Mouse (Mus musculus) lung, postnatal 0 days (tissue): Measurements from ENCODE around the gene H2-K1. TPM values are rescaled to one million over a fixed set of nuclear protein-coding genes. Genes with fewer than 3 reads are reported as not detected.
"Not testable (repeated sequence)": the region's sequence is repeated elsewhere in the genome, so short reads cannot be mapped to it uniquely, and the experiment has no call there.

Experiments
- ATAC-seq: fragments of 200-750 bp; cut with Nextera tagmentation; 2 replicates; pipeline ENCODE4 v1.8.0; 2017; ENCODE audit warnings: moderate library complexity
- DNase-seq: peaks from one replicate; pipeline ENCODE4 v3.0.0-alpha.2; 2016; ENCODE audit warnings: low spot score
- H3K27ac ChIP-seq: fragments of 300-500 bp; sonication (generic); 2 replicates; pipeline ENCODE4 v1.5.1; 2014; ENCODE audit warnings: antibody characterized with exemption, mild to moderate bottlenecking, low read length, mixed read lengths
- H3K27me3 ChIP-seq: fragments of 300-500 bp; sonication (generic); replicated peaks from 2 replicates; pipeline ENCODE4 v1.6.1; 2014; ENCODE audit warnings: low read length, mixed read lengths; ENCODE audit not compliant: insufficient read depth
- H3K36me3 ChIP-seq: fragments of 300-500 bp; sonication (generic); 2 replicates; pipeline ENCODE4 v1.6.1; 2014; ENCODE audit warnings: low read length, mixed read lengths; ENCODE audit not compliant: insufficient read depth
- H3K4me1 ChIP-seq: fragments of 300-500 bp; sonication (generic); 2 replicates; pipeline ENCODE4 v1.6.1; 2014; ENCODE audit warnings: antibody characterized with exemption, low read depth, low read length, mixed read lengths; ENCODE audit not compliant: insufficient read depth
- H3K4me2 ChIP-seq: fragments of 300-500 bp; sonication (generic); replicated peaks from 2 replicates; pipeline ENCODE4 v1.6.1; 2014; ENCODE audit warnings: low read depth, mild to moderate bottlenecking, low read length, moderate library complexity, mixed read lengths
- H3K4me3 ChIP-seq: fragments of 300-500 bp; sonication (generic); 2 replicates; pipeline ENCODE4 v1.5.1; 2014; ENCODE audit warnings: low read depth, low read length
- H3K9ac ChIP-seq: fragments of 300-500 bp; sonication (generic); replicated peaks from 2 replicates; pipeline ENCODE4 v1.6.1; 2014; ENCODE audit warnings: low read depth, mild to moderate bottlenecking
- H3K9me3 ChIP-seq: fragments of 300-500 bp; sonication (generic); 2 replicates; pipeline ENCODE4 v1.6.1; 2016; ENCODE audit warnings: low read length, mixed read lengths
- CTCF ChIP-seq: IDR thresholded peaks from 2 replicates; pipeline ENCODE4 v1.5.1; 2016; ENCODE audit warnings: antibody characterized with exemption, mild to moderate bottlenecking
- EP300 ChIP-seq: IDR thresholded peaks from 2 replicates; pipeline ENCODE4 v1.6.1; 2016; ENCODE audit warnings: antibody characterized with exemption, mild to moderate bottlenecking, control low read depth
- WGBS: fragments of 180-500 bp; shearing (Covaris S2); extraction: QIAGEN DNeasy Blood & Tissue Kit; methylation state at CpG from one replicate; pipeline ENCODE4 v1.1.7; 2014; 5-methylcytosine and 5-hydroxymethylcytosine counted together
- polyA plus RNA-seq: library from polyadenylated mRNA; unstranded; fragments of >200 nt; fragmentation: Nextera tagmentation; extraction: Ambion mirVana; gene quantifications from 2 replicates; pipeline ENCODE4 v1.2.1, GENCODE M21; 2015

H2-K1 gene
- polyA plus RNA-seq, 1 experiment from 2014 or later = 222 TPM

DNA sequence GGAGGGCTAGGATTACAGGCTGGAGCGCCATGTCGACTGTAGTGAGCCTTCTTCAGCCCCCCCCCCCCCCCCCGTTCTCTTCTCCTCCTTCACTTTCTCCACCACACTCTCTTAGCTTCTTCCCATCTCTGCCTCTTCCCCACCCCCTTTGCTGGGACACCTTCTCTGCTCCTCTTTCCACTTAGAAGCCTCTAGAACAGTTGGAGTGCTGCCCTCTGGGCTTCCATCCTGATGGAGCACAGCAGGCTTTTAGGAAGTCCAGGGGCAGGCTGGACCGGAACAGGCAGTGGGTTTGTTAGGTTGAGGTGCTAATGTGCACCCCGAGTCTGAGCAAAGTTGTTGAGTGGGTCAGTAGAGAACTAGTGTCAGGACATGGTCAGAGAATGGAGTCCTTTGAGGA is 10.0 kb upstream of the H2-K1 start:
- H3K4me3 ChIP-seq = no peak overlapping the region
- TF ChIP-seq EP300 (no peak), CTCF (no peak)
- no peak overlapping the region for H3K27ac ChIP-seq
- no peak overlapping the region for H3K9ac ChIP-seq
- no peaks in the 10 kb centered on the region for H3K36me3 ChIP-seq
- no peak overlapping the region for H3K4me2 ChIP-seq
- ATAC-seq = no peak
- WGBS = 70% methylated on average over 5 of the region's 5 CpGs
- H3K9me3 ChIP-seq = no peaks in the 10 kb centered on the region
- DNase-seq = no peak
- H3K4me1 ChIP-seq = no peaks in the 10 kb centered on the region
- H3K27me3 ChIP-seq = no peaks in the 10 kb centered on the region

DNA sequence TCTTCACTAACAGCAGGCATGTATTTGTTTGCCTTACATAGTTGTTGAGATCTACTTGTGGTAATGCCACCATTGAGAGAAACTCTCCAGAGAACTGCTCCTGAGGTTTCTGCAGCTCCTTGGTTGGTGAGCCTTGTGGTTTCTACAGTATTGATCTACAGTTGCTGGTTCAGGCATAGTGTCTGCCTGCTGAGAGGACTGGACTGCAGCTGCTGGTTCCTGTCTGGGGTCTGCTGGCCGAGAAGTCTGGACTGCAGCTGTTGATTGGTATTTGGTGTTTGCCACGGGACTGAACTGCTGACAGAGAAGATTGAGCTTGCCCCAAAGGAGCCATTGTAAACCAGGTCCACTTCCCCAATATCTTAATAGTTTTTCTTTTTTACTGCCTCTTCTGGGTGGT is 6.4 kb upstream of the H2-K1 start:
- Histone ChIP-seq H3K9me3 (no peaks in the 10 kb centered on the region), H3K27ac (no peak overlapping the region), H3K4me2 (no peak overlapping the region), H3K9ac (no peak overlapping the region), H3K4me3 (no peak overlapping the region), H3K36me3 (no peaks in the 10 kb centered on the region), H3K4me1 (no peaks in the 10 kb centered on the region), H3K27me3 (no peaks in the 10 kb centered on the region)
- WGBS = 43% methylated on average over 2 of the region's 2 CpGs
- DNase-seq (no peak), ATAC-seq (no peak)
- TF ChIP-seq EP300 = no peak
- no peak for TF ChIP-seq CTCF

DNA sequence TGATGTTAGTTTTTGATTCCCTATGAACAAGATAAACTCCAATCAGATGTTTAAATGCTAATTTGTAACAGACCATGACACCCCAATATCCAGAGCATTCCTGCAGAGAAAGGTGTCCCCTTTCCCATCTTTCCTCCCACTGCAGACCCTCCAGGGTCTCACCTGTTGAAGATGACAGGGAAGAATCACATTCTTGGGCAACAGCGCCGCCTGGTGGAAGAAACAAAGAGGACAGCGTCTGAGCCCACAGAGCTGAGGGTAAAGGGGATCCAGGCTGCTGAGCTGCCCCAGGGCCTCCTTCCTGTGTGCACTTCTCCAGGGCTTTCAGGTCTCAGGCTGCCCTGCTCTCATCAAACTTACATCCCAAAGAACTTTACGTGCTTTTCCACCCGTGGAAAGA is 3.3 kb upstream of the H2-K1 start:
- no peaks in the 10 kb centered on the region for H3K27me3 ChIP-seq
- no peak for ATAC-seq
- no peaks in the 10 kb centered on the region for H3K4me1 ChIP-seq
- no peak overlapping the region for H3K9ac ChIP-seq
- H3K9me3 ChIP-seq = no peaks in the 10 kb centered on the region
- DNase-seq = peak; percentile 15
- TF ChIP-seq EP300 (no peak), CTCF (peak; percentile 87)
- H3K27ac ChIP-seq = no peak overlapping the region
- no peak overlapping the region for H3K4me2 ChIP-seq
- H3K4me3 ChIP-seq = no peak overlapping the region
- WGBS = 5% methylated on average over 5 of the region's 5 CpGs
- H3K36me3 ChIP-seq = no peaks in the 10 kb centered on the region

DNA sequence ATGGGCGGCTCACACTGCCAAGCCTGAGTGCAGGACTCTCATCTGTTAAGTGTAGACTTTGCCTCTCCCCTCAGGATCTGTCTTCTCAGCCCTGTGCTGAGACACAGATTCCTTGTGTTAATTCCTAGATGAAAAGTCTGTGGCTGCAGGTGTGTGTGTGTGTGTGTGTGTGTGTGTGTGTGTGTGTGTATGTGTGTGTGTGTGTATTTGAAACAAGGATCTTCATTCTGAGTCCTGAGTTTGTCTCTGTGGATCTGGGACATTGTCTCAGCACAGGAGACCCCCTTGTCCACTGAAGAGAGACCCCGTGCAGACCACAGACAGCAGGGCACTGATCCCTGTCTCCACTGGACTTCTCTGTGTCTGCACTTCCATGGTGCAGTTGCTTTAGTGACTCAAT is 649 bp upstream of the H2-K1 start:
- ATAC-seq, H3K9me3 ChIP-seq, DNase-seq, H3K36me3 ChIP-seq, H3K4me1 ChIP-seq, H3K27me3 ChIP-seq, H3K27ac ChIP-seq, H3K9ac ChIP-seq: not testable (repeated sequence)
- Histone ChIP-seq H3K4me3 (peak overlapping the region; percentile 73), H3K4me2 (peak overlapping the region; percentile 93)
- 41% methylated on average over 2 of the region's 2 CpGs for WGBS

DNA sequence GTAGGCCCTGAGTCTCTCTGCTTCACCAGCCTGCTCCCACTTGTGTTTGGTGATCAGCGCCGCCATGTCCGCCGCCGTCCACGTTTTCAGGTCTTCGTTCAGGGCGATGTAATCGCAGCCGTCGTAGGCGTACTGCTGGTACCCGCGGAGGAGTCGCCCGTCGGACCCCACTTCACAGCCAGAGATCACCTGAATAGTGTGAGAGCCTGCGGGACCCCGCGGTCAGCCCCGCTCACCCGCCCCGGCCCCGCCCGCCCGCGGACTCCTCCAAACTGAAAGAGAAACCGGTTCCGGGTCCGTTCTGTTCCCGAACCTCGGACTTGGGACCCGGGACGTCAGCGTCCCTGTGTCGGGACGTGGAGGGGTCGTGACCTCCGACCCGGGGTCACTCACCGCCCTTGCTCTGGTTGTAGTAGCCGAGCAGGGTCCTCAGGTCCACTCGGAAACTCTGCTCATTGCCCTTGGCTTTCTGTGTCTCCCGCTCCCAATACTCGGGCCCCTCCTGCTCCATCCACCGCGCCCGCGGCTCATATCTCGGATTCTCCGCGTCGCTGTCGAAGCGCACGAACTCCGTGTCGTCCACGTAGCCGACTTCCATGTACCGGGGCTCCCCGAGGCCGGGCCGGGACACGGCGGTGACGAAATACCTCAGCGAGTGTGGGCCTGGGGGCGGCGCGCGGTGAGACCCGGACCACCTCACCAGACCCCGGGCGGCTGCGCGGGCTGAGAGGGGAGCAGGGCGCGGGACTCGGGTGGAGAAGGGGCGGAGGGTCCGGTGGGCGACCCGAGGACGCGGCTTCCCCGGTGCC is 602 bp downstream of the H2-K1 start:
- TF ChIP-seq CTCF (no peak), EP300 (no peak)
- Histone ChIP-seq H3K36me3 (no peaks in the 10 kb centered on the region), H3K27me3 (no peaks in the 10 kb centered on the region), H3K4me2 (peak overlapping the region; percentile 93), H3K9ac (peak overlapping the region; percentile 52), H3K9me3 (no peaks in the 10 kb centered on the region), H3K4me3 (peak overlapping the region; percentile 73), H3K4me1 (no peaks in the 10 kb centered on the region), H3K27ac (no peak overlapping the region)
- 2% methylated on average over 69 of the region's 87 CpGs for WGBS
- DNase-seq (peak; percentile 37), ATAC-seq (peak; percentile 28)

DNA sequence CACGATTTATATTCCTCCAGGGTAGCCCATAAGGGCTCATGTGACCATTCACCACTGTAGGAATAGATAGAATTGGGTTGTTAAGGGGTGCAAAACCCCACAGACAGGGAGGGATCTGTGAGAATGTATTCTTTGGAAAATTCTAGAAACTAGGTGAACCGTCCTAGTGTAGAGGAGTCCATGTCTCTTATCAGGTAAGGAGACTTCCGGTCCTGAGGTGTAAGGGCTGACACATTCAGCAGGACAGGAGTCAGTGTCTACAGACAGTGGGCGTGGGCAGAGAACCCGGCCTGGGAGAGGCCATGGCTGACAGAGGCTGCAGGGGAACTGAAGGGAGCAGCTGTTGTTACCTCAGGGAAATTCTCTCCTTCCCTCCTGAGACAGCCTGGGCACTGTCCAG is 1.4 kb downstream of the H2-K1 start:
- H3K36me3 ChIP-seq, DNase-seq, H3K27me3 ChIP-seq, H3K4me2 ChIP-seq, H3K9me3 ChIP-seq, H3K9ac ChIP-seq, H3K27ac ChIP-seq, ATAC-seq, H3K4me3 ChIP-seq, H3K4me1 ChIP-seq: not testable (repeated sequence)
- WGBS = 37% methylated on average over 5 of the region's 5 CpGs

DNA sequence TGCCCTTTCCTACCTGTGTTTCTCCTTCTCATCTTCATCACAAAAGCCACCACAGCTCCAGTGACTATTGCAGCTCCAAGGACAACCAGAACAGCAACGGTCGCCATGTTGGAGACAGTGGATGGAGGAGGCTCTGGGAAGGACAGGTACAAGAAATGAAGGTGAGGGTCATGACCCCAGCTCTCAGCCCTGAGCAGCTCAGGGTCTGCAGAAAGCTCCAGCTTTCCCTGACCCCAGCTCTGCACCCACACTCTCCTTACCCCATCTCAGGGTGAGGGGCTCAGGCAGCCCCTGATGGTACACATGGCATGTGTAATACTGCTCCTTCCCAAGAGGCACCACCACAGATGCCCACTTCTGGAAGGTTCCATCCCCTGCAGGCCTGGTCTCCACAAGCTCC is 3.1 kb downstream of the H2-K1 start:
- not testable (repeated sequence) for ATAC-seq, H3K9me3 ChIP-seq, H3K36me3 ChIP-seq, H3K4me1 ChIP-seq, H3K27ac ChIP-seq, H3K4me2 ChIP-seq, DNase-seq, H3K27me3 ChIP-seq, H3K4me3 ChIP-seq, H3K9ac ChIP-seq
- WGBS = 87% methylated on average over 2 of the region's 2 CpGs
